Mouse (Mus musculus): Measurements from ENCODE around the gene Amigo2. TPM values are rescaled to one million over a fixed set of nuclear protein-coding genes. Genes with fewer than 3 reads are reported as not detected.

The Amigo2 gene
- polyA plus RNA-seq, 1 experiment: not detected

DNA sequence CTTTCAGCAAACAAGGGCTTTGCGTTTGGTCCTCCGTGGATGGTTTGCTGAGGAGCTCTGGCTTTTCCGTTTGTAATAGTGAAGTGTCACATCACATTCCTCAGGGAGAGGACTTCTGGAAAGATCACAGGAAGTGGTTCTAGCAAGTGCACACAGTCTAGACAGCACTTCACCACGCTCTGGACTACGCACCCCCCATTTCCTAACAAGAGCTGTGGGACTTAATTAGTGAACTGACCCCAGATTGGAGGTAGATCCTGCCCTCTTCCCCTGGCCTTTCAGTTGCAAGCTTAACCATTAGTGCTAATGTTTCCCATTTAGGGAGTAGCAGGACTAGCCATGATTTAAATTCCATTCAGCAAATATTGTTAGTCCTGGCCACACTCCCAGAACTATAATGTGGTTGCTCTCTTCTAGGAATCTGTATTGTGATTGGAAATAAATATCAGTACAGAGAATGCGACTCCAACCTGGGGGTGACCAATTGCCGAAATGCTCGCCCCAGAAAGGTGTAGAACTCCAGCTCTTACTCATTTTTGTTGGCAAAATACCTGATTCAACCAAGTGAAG is 10.2 kb upstream of the Amigo2 start:
- no peak overlapping the region for H3K4me3 ChIP-seq (ENCODE audit: insufficient read depth, low read depth, low read length)
- 82% methylated on average over 8 of the region's 8 CpGs for WGBS
- H3K27ac ChIP-seq (ENCODE audit: insufficient read depth, low read depth, low read length): no peak overlapping the region
- H3K4me1 ChIP-seq (ENCODE audit: control insufficient read depth, insufficient read depth, low read length): 0 out of 2 replicates have a peak, but pooled peaks cover 3% of the 10 kb centered on the region
- TF ChIP-seq CTCF (IDR thresholded peaks at IDR 0.05; ENCODE audit: insufficient read depth, low read depth, low read length): no peak
- no peak for TF ChIP-seq POLR2A (IDR thresholded peaks at IDR 0.05; ENCODE audit: insufficient read depth, low read depth, low read length)

DNA sequence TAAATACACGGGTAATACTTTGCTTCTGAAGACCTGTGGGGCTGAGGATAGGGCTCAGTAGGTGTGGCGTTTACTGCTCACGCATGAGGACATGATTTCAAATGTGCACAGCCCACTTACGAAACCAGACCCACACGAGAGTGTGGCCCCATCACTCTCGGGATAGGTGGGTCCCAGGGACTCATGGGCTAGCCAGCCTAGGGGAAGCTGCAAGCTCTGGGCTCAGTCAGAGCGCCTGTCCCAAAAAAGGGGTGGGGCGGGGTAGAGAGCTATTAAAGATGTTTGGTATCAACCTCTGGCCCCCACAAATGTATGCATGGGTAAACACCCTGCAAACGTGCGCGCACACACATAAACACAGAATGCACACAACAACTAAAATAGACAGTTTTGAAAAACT is 9.3 kb upstream of the Amigo2 start:
- no peak for TF ChIP-seq CTCF (IDR thresholded peaks at IDR 0.05; ENCODE audit: insufficient read depth, low read depth, low read length)
- TF ChIP-seq POLR2A (IDR thresholded peaks at IDR 0.05; ENCODE audit: insufficient read depth, low read depth, low read length): no peak
- no peak overlapping the region for H3K4me3 ChIP-seq (ENCODE audit: insufficient read depth, low read depth, low read length)
- 0 out of 2 replicates have a peak, but pooled peaks cover 3% of the 10 kb centered on the region for H3K4me1 ChIP-seq (ENCODE audit: control insufficient read depth, insufficient read depth, low read length)
- no peak overlapping the region for H3K27ac ChIP-seq (ENCODE audit: insufficient read depth, low read depth, low read length)
- 94% methylated on average over 11 of the region's 11 CpGs for whole genome bisulfite sequencing

DNA sequence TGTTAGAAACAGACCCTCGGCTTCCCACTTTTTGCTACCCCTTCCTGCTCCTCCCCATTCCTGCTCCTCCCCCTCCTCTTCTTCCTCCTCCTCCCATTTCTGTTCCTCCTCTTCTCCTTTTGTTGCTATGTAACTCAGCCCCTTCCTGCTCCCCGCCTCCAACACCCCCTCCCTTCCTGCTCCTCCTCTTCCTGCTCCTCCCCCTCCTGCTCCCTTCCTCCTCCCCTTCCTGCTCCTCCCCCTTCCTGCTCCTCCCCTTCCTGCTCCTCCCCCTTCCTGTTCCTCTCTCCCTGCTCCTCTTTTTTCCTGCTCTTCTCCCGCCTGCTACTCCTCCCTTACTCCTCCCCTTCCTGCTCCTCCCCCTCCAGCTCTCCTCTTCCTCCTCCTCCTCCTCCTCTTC is 8.7 kb upstream of the Amigo2 start:
- Histone ChIP-seq H3K27ac (ENCODE audit: insufficient read depth, low read depth, low read length) (no peak overlapping the region), H3K4me3 (ENCODE audit: insufficient read depth, low read depth, low read length) (no peak overlapping the region), H3K4me1 (ENCODE audit: control insufficient read depth, insufficient read depth, low read length) (0 out of 2 replicates have a peak, but pooled peaks cover 3% of the 10 kb centered on the region)
- 97% methylated on average over 3 of the region's 3 CpGs for WGBS
- TF ChIP-seq POLR2A (IDR thresholded peaks at IDR 0.05; ENCODE audit: insufficient read depth, low read depth, low read length) (no peak), CTCF (IDR thresholded peaks at IDR 0.05; ENCODE audit: insufficient read depth, low read depth, low read length) (no peak)

DNA sequence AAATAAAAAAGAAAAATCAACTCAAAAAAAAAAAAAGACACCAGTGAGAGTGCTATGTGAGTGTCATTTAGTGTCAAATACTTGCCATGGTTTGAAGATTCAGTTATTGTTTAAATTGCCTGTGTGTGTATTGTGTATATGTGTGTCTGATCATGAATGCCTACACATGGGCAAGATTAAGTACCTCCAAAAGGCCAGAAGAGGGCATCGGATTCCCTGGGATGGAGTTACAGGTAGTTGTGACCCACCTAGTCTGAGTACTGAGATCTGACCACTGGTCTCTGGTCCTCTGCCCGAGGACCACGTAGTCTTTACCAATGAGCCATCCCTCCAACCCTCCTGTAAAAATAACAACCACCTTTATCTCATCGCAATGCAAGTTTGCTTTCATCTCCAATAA is 7.3 kb upstream of the Amigo2 start:
- WGBS: over 99% methylated on average over 4 of the region's 4 CpGs

DNA sequence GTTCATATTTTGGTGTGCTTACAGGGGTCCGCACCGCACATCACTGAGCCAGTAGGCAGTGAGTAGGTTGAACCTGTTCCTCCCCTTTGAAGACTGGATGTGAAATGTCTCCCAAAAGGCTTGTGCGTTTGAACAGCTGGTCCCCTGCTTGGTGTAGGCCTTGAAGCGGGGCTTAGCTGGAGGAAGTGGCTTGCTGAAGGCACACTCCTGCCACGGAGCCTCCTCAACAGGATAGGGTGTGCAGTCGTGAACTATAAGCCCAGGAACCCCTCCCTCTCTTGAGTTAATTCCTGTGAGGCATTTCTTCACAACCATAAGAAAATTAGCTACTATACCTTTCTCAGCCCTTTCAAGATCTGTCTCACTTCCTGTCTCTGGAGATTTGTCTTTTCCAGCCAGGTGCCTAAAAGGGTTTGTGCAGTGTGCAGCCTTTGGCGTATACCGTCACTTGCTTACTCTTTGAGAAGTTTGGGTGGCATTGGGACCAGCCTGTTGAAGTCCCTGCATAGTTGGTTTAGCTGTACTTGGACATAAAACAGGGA is 5.5 kb upstream of the Amigo2 start:
- Histone ChIP-seq H3K4me1 (ENCODE audit: control insufficient read depth, insufficient read depth, low read length) (0 out of 2 replicates have a peak, but pooled peaks cover 3% of the 10 kb centered on the region), H3K27ac (ENCODE audit: insufficient read depth, low read depth, low read length) (no peak overlapping the region), H3K4me3 (ENCODE audit: insufficient read depth, low read depth, low read length) (no peak overlapping the region)
- TF ChIP-seq POLR2A (IDR thresholded peaks at IDR 0.05; ENCODE audit: insufficient read depth, low read depth, low read length) (no peak), CTCF (IDR thresholded peaks at IDR 0.05; ENCODE audit: insufficient read depth, low read depth, low read length) (no peak)
- WGBS: 78% methylated on average over 8 of the region's 8 CpGs

More for the DNA sequence above, 7.3 kb upstream of the Amigo2 start:
- Histone ChIP-seq H3K4me1 (ENCODE audit: control insufficient read depth, insufficient read depth, low read length) (0 out of 2 replicates have a peak, but pooled peaks cover 3% of the 10 kb centered on the region), H3K27ac (ENCODE audit: insufficient read depth, low read depth, low read length) (no peak overlapping the region), H3K4me3 (ENCODE audit: insufficient read depth, low read depth, low read length) (no peak overlapping the region)
- no peak for TF ChIP-seq POLR2A (IDR thresholded peaks at IDR 0.05; ENCODE audit: insufficient read depth, low read depth, low read length)
- no peak for TF ChIP-seq CTCF (IDR thresholded peaks at IDR 0.05; ENCODE audit: insufficient read depth, low read depth, low read length)

DNA sequence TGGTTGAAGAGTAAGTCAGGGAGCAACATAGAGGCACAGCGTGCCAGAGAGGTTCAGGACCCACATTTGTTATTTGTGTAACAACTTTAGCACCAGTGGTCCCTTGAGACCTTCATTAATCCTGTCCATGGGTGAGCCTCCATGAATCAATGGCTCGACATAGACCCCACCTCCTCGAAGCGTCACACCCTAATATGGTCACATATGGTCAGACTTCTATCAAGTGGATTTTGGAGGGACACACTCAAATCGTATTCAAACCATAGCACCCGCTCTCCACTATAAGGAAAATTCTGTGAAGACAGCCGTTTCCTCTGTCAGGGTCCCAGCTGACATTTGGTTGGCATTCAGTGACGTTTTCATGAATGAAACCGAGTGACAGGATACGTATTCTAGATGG is 2.2 kb upstream of the Amigo2 start:
- WGBS: 97% methylated on average over 10 of the region's 10 CpGs
- TF ChIP-seq POLR2A (IDR thresholded peaks at IDR 0.05; ENCODE audit: insufficient read depth, low read depth, low read length) (no peak), CTCF (IDR thresholded peaks at IDR 0.05; ENCODE audit: insufficient read depth, low read depth, low read length) (no peak)
- peaks cover 5% of the 10 kb centered on the region; the same call in 1 of the 2 replicates for H3K4me1 ChIP-seq (ENCODE audit: control insufficient read depth, insufficient read depth, low read length)
- H3K4me3 ChIP-seq (ENCODE audit: insufficient read depth, low read depth, low read length): no peak overlapping the region
- no peak overlapping the region for H3K27ac ChIP-seq (ENCODE audit: insufficient read depth, low read depth, low read length)

DNA sequence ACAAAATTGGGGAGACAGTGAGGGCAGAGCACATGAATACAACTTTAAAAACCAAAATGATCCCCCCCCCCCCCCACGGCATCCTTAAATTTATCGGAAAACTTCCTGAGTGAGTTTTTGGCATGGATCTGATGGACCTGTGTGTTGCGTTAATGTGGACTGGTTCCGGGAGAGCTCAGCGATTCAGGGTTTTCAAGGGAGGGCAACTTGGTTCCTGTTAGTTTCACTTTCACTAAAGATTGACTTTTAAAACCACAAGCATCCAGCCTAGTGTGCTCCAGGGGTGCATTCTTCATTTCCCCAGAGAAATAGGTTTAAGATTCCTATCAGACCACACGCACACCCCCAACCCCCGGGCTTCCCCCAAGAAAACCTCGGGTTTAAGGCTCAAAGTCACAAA is 1.2 kb upstream of the Amigo2 start:
- WGBS: 27% methylated on average over 8 of the region's 8 CpGs
- H3K27ac ChIP-seq (ENCODE audit: insufficient read depth, low read depth, low read length): peak overlapping the region; percentile 48; the same call in 1 of the 2 replicates
- TF ChIP-seq CTCF (IDR thresholded peaks at IDR 0.05; ENCODE audit: insufficient read depth, low read depth, low read length) (no peak), POLR2A (IDR thresholded peaks at IDR 0.05; ENCODE audit: insufficient read depth, low read depth, low read length) (no peak)

DNA sequence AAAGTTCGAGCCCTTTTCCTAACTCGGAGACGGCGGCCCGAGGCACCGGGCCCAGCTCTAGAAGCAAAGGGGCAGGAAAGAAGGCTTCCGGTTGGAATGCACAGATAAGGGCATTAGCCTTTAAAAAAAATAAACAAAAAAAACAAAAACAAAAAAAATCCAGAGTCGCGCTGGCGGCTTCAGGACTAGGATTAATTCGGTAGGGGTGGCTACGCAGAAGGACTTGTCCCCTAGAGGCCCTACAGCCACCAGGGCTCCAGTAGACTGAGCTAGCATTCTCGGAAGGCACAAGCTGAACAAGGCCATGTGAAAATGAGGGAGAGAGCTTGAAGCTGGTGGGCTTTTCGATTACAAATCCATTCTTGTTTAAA is 689 bp upstream of the Amigo2 start:
- TF ChIP-seq CTCF (IDR thresholded peaks at IDR 0.05; ENCODE audit: insufficient read depth, low read depth, low read length) (no peak), POLR2A (IDR thresholded peaks at IDR 0.05; ENCODE audit: insufficient read depth, low read depth, low read length) (no peak)
- H3K27ac ChIP-seq (ENCODE audit: insufficient read depth, low read depth, low read length): peak overlapping the region; percentile 48
- H3K4me3 ChIP-seq (ENCODE audit: insufficient read depth, low read depth, low read length): peak overlapping the region; percentile 88
- 1% methylated on average over 14 of the region's 14 CpGs for WGBS
- H3K4me1 ChIP-seq (ENCODE audit: control insufficient read depth, insufficient read depth, low read length): peaks cover 5% of the 10 kb centered on the region; the same call in 1 of the 2 replicates

More for the DNA sequence above, 1.2 kb upstream of the Amigo2 start:
- Histone ChIP-seq H3K4me1 (ENCODE audit: control insufficient read depth, insufficient read depth, low read length) (peaks cover 5% of the 10 kb centered on the region; the same call in 1 of the 2 replicates), H3K4me3 (ENCODE audit: insufficient read depth, low read depth, low read length) (peak overlapping the region; percentile 26)

DNA sequence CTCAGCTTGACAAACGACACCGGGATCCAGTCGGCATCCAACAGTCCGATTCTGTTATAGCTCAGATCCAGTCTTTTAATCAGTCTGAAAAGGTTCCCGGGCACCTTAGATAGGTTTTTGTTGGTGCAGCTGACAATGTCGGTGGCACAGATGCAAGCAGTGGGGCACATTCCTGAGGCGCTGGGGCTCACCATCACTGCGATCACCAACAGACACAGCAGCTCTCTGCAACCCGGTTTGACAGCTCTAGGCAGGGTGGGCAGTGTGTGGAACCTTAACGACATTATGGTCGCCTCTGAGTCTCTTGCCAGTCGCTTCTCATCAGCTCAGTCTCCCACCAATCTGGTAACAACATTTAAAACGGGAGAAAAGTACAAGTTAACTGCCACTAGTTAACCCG is 831 bp downstream of the Amigo2 start:
- TF ChIP-seq CTCF (IDR thresholded peaks at IDR 0.05; ENCODE audit: insufficient read depth, low read depth, low read length) (no peak), POLR2A (IDR thresholded peaks at IDR 0.05; ENCODE audit: insufficient read depth, low read depth, low read length) (no peak)
- WGBS: 17% methylated on average over 14 of the region's 14 CpGs
- H3K4me1 ChIP-seq (ENCODE audit: control insufficient read depth, insufficient read depth, low read length): peaks cover 2% of the 10 kb centered on the region; the same call in 1 of the 2 replicates
- H3K4me3 ChIP-seq (ENCODE audit: insufficient read depth, low read depth, low read length): peak overlapping the region; percentile 47
- 0 out of 2 replicates have a peak overlapping the region, but pooled peaks have one; percentile 33 for H3K27ac ChIP-seq (ENCODE audit: insufficient read depth, low read depth, low read length)
